Mouse (Mus musculus) lung, adult 2 months (tissue): ENCODE data around the gene Fam135a.

ENCODE experiments used
- CTCF ChIP-seq: fragments of 200-500 bp; IDR thresholded peaks from 2 replicates; pipeline ENCODE4 v1.5.1; 2011; ENCODE audit warnings: mild to moderate bottlenecking, low read length, control low read depth; ENCODE audit not compliant: insufficient read depth
- POLR2A ChIP-seq: fragments of 200-500 bp; IDR thresholded peaks from 2 replicates; pipeline ENCODE4 v1.6.1; 2011; ENCODE audit warnings: low read depth, mild to moderate bottlenecking, control low read depth, low read length, borderline replicate concordance; ENCODE audit errors: extremely low read depth

GRCm38 (mm10) chr1:24092414-24092813, 7.7 kb downstream of the Fam135a start:
- TF ChIP-seq CTCF: no peak
- no peak for TF ChIP-seq POLR2A
